Mouse (Mus musculus) lung, embryonic 14.5 days (tissue): ENCODE data around the gene Wars. TPM values are rescaled to one million over a fixed set of nuclear protein-coding genes. Genes with fewer than 3 reads are reported as not detected.
A peak's percentile ranks its signal among the peaks of the same experiment; 100 is the strongest.

Source experiments
- ATAC-seq: fragments of 200-750 bp; cut with Nextera tagmentation; 2 replicates; pipeline ENCODE4 v1.8.0; 2017; ENCODE audit warnings: mild to moderate bottlenecking, moderate TSS enrichment, moderate library complexity; ENCODE audit not compliant: insufficient read depth
- DNase-seq: peaks from one replicate; pipeline ENCODE4 v3.0.0-alpha.2; 2015
- H3K27ac ChIP-seq: fragments of 300-500 bp; sonication (generic); 2 replicates; pipeline ENCODE4 v1.5.1; 2014; ENCODE audit warnings: low read depth, mild to moderate bottlenecking, moderate library complexity
- H3K27me3 ChIP-seq: fragments of 300-500 bp; sonication (generic); 2 replicates; pipeline ENCODE4 v1.6.1; 2014; ENCODE audit warnings: low read length, control low read depth; ENCODE audit not compliant: insufficient read depth
- H3K36me3 ChIP-seq: fragments of 300-500 bp; sonication (generic); 2 replicates; pipeline ENCODE4 v1.6.1; 2014; ENCODE audit warnings: control low read depth; ENCODE audit not compliant: insufficient read depth
- H3K4me1 ChIP-seq: fragments of 300-500 bp; sonication (generic); 2 replicates; pipeline ENCODE4 v1.6.1; 2014; ENCODE audit warnings: antibody characterized with exemption, control low read depth; ENCODE audit not compliant: insufficient read depth
- H3K4me2 ChIP-seq: fragments of 300-500 bp; sonication (generic); 2 replicates; pipeline ENCODE4 v1.6.1; 2014; ENCODE audit warnings: mild to moderate bottlenecking
- H3K4me3 ChIP-seq: fragments of 300-500 bp; sonication (generic); 2 replicates; pipeline ENCODE4 v1.5.1; 2014; ENCODE audit warnings: low read depth, low read length
- H3K9ac ChIP-seq: fragments of 300-500 bp; sonication (generic); 2 replicates; pipeline ENCODE4 v1.6.1; 2014
- H3K9me3 ChIP-seq: fragments of 300-500 bp; sonication (generic); 2 replicates; pipeline ENCODE4 v1.6.1; 2016; ENCODE audit warnings: low read depth, low read length, control low read depth
- CTCF ChIP-seq: IDR thresholded peaks from 2 replicates; pipeline ENCODE4 v1.5.1; 2016; ENCODE audit warnings: antibody characterized with exemption, low read depth
- WGBS: fragments of 180-500 bp; shearing (Covaris S2); extraction: QIAGEN DNeasy Blood & Tissue Kit; methylation state at CpG from one replicate; pipeline ENCODE4 v1.1.7; 2014; 5-methylcytosine and 5-hydroxymethylcytosine counted together
- polyA plus RNA-seq: library from polyadenylated mRNA; unstranded; fragments of >200 nt; fragmentation: Nextera tagmentation; extraction: Ambion mirVana; gene quantifications from 2 replicates; pipeline ENCODE4 v1.2.1, GENCODE M21; 2014

The Wars gene
- polyA plus RNA-seq, 1 experiment from 2014 or later = 101 TPM

- WGBS = 52% methylated on average over 6 of the region's 6 CpGs
- no peaks in the 10 kb centered on the region for H3K9me3 ChIP-seq
- no peaks in the 10 kb centered on the region for H3K4me1 ChIP-seq
- H3K27me3 ChIP-seq = no peaks in the 10 kb centered on the region
- no peaks in the 10 kb centered on the region for H3K36me3 ChIP-seq
- no peak for ATAC-seq
- H3K9ac ChIP-seq = no peak overlapping the region
- no peak for TF ChIP-seq CTCF
- DNase-seq = no peak
- H3K4me2 ChIP-seq = no peak overlapping the region
- no peak overlapping the region for H3K27ac ChIP-seq
- no peak overlapping the region for H3K4me3 ChIP-seq
Measured at GRCm38 (mm10) chr12:108936834-108937233, 42.9 kb upstream of the Wars start.

GRCm38 (mm10) chr12:108934231-108934630 lies 40.3 kb upstream of the Wars start:
- Histone ChIP-seq H3K4me2 (no peak overlapping the region), H3K9ac (no peak overlapping the region), H3K4me3 (no peak overlapping the region), H3K36me3 (no peaks in the 10 kb centered on the region), H3K4me1 (no peaks in the 10 kb centered on the region; the same call in 1 of the 2 replicates), H3K27ac (no peak overlapping the region), H3K27me3 (no peaks in the 10 kb centered on the region), H3K9me3 (no peaks in the 10 kb centered on the region)
- ATAC-seq (no peak), DNase-seq (no peak)
- WGBS = 76% methylated on average over 6 of the region's 6 CpGs
- TF ChIP-seq CTCF = no peak

- H3K4me2 ChIP-seq = no peak overlapping the region
- 42% methylated on average over 3 of the region's 3 CpGs for WGBS
- no peaks in the 10 kb centered on the region for H3K36me3 ChIP-seq
- no peak overlapping the region for H3K9ac ChIP-seq
- no peaks in the 10 kb centered on the region for H3K9me3 ChIP-seq
- H3K4me1 ChIP-seq = no peaks in the 10 kb centered on the region; the same call in 1 of the 2 replicates
- DNase-seq (no peak), ATAC-seq (no peak)
- TF ChIP-seq CTCF = no peak
- no peak overlapping the region for H3K4me3 ChIP-seq
- no peak overlapping the region for H3K27ac ChIP-seq
- H3K27me3 ChIP-seq = no peaks in the 10 kb centered on the region
Measured at GRCm38 (mm10) chr12:108932113-108932512, 38.1 kb upstream of the Wars start.

- H3K27ac ChIP-seq = no peak overlapping the region
- H3K9me3 ChIP-seq = no peaks in the 10 kb centered on the region
- no peak overlapping the region for H3K4me3 ChIP-seq
- TF ChIP-seq CTCF = no peak
- H3K36me3 ChIP-seq = no peaks in the 10 kb centered on the region
- ATAC-seq (no peak), DNase-seq (no peak)
- no peak overlapping the region for H3K4me2 ChIP-seq
- no peak overlapping the region for H3K9ac ChIP-seq
- 64% methylated on average over 7 of the region's 7 CpGs for WGBS
- no peaks in the 10 kb centered on the region; the same call in 1 of the 2 replicates for H3K4me1 ChIP-seq
- no peaks in the 10 kb centered on the region for H3K27me3 ChIP-seq
Measured at GRCm38 (mm10) chr12:108931341-108932053, 37.5 kb upstream of the Wars start.

- 45% methylated on average over 3 of the region's 3 CpGs for WGBS
- no peaks in the 10 kb centered on the region for H3K27me3 ChIP-seq
- H3K9me3 ChIP-seq = no peaks in the 10 kb centered on the region
- H3K27ac ChIP-seq = no peak overlapping the region
- no peaks in the 10 kb centered on the region; the same call in 1 of the 2 replicates for H3K4me1 ChIP-seq
- no peak for TF ChIP-seq CTCF
- DNase-seq = peak; percentile 68
- H3K4me2 ChIP-seq = no peak overlapping the region
- no peak overlapping the region for H3K9ac ChIP-seq
- H3K4me3 ChIP-seq = no peak overlapping the region
- no peaks in the 10 kb centered on the region for H3K36me3 ChIP-seq
- peak; percentile 83 for ATAC-seq
Measured at GRCm38 (mm10) chr12:108929475-108929874, 35.5 kb upstream of the Wars start.

- Histone ChIP-seq H3K4me3 (no peak overlapping the region), H3K27ac (no peak overlapping the region), H3K36me3 (no peaks in the 10 kb centered on the region), H3K9ac (no peak overlapping the region), H3K9me3 (no peaks in the 10 kb centered on the region), H3K4me1 (no peaks in the 10 kb centered on the region; the same call in 1 of the 2 replicates), H3K27me3 (no peaks in the 10 kb centered on the region), H3K4me2 (no peak overlapping the region)
- no peak for ATAC-seq
- WGBS = 92% methylated on average over 2 of the region's 2 CpGs
- no peak for TF ChIP-seq CTCF
- DNase-seq = no peak
Measured at GRCm38 (mm10) chr12:108928249-108928648, 34.3 kb upstream of the Wars start.

GRCm38 (mm10) chr12:108926606-108927111 lies 32.7 kb upstream of the Wars start:
- no peak for TF ChIP-seq CTCF
- H3K4me2 ChIP-seq = no peak overlapping the region
- WGBS = 40% methylated on average over 10 of the region's 11 CpGs
- H3K27me3 ChIP-seq = no peaks in the 10 kb centered on the region
- H3K4me1 ChIP-seq = no peaks in the 10 kb centered on the region; the same call in 1 of the 2 replicates
- H3K9me3 ChIP-seq = no peaks in the 10 kb centered on the region
- H3K4me3 ChIP-seq = no peak overlapping the region
- no peak for DNase-seq
- no peak overlapping the region for H3K27ac ChIP-seq
- no peaks in the 10 kb centered on the region for H3K36me3 ChIP-seq
- ATAC-seq = no peak
- no peak overlapping the region for H3K9ac ChIP-seq
